Mouse (Mus musculus) hindbrain, postnatal 0 days (tissue): Measurements from ENCODE around the gene Olfr433. TPM values are rescaled to one million over a fixed set of nuclear protein-coding genes. Genes with fewer than 3 reads are reported as not detected.
"Not testable (repeated sequence)": the region's sequence is repeated elsewhere in the genome, so short reads cannot be mapped to it uniquely, and the experiment has no call there.

Source experiments
- ATAC-seq: fragments of 200-750 bp; cut with Nextera tagmentation; 2 replicates; pipeline ENCODE4 v1.8.0; 2017; ENCODE audit warnings: mild to moderate bottlenecking, moderate TSS enrichment, moderate library complexity
- DNase-seq: peaks from one replicate; pipeline ENCODE4 v3.0.0-alpha.2; 2015; ENCODE audit warnings: low spot score
- H3K27ac ChIP-seq: fragments of 300-500 bp; sonication (generic); 2 replicates; pipeline ENCODE4 v1.5.1; 2014; ENCODE audit warnings: mild to moderate bottlenecking
- H3K27me3 ChIP-seq: fragments of 300-500 bp; sonication (generic); 2 replicates; pipeline ENCODE4 v1.6.1; 2014; ENCODE audit warnings: low read length, mixed read lengths; ENCODE audit not compliant: insufficient read depth
- H3K36me3 ChIP-seq: fragments of 300-500 bp; sonication (generic); 2 replicates; pipeline ENCODE4 v1.6.1; 2014; ENCODE audit warnings: low read length, mixed read lengths; ENCODE audit not compliant: insufficient read depth
- H3K4me1 ChIP-seq: fragments of 300-500 bp; sonication (generic); 2 replicates; pipeline ENCODE4 v1.6.1; 2014; ENCODE audit warnings: antibody characterized with exemption, low read length, mixed read lengths; ENCODE audit not compliant: insufficient read depth
- H3K4me2 ChIP-seq: fragments of 300-500 bp; sonication (generic); 2 replicates; pipeline ENCODE4 v1.6.1; 2014; ENCODE audit warnings: low read depth, mild to moderate bottlenecking, low read length, moderate library complexity, mixed read lengths
- H3K4me3 ChIP-seq: fragments of 300-500 bp; sonication (generic); 2 replicates; pipeline ENCODE4 v1.5.1; 2014; ENCODE audit warnings: low read length
- H3K9ac ChIP-seq: fragments of 300-500 bp; sonication (generic); replicated peaks from 2 replicates; pipeline ENCODE4 v1.6.1; 2014; ENCODE audit warnings: mild to moderate bottlenecking, low read length, moderate library complexity, mixed read lengths
- H3K9me3 ChIP-seq: fragments of 300-500 bp; sonication (generic); 2 replicates; pipeline ENCODE4 v1.6.1; 2016; ENCODE audit warnings: low read length, mixed read lengths
- CTCF ChIP-seq: IDR thresholded peaks from 2 replicates; pipeline ENCODE4 v1.5.1; 2016; ENCODE audit warnings: antibody characterized with exemption, control low read depth, low read depth
- WGBS: fragments of 180-500 bp; shearing (Covaris S2); extraction: QIAGEN DNeasy Blood & Tissue Kit; methylation state at CpG from one replicate; pipeline ENCODE4 v1.1.7; 2014; 5-methylcytosine and 5-hydroxymethylcytosine counted together
- polyA plus RNA-seq: library from polyadenylated mRNA; unstranded; fragments of >200 nt; fragmentation: Nextera tagmentation; extraction: Ambion mirVana; gene quantifications from 2 replicates; pipeline ENCODE4 v1.2.1, GENCODE M21; 2015
- total RNA-seq: library from RNA; depleted of rRNA; stranded (reverse); fragments of >200 nt; gene quantifications from 2 replicates; pipeline ENCODE4 v1.2.3, GENCODE M21; 2014

Gene Olfr433
- total and polyA plus RNA-seq, 2 experiments from 2014 or later = not detected

DNA sequence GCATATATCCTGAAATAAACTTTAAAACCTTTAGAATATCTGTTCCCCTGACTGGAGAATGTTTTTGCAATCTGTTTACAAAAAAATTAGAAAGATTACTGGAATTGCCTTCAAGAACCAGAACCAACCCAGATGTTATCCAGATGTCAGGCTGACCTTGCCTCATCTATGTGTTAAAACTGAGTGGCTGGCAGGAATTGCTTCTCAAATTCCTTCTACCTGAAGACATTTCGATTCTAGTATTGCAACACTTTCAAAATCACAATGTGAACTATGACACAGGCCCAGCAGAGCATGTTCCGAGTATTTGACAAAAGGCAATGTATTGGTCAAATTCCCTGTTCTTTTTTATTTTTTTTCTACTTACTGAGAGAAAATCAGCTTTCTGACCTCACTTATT, 3.9 kb downstream of the Olfr433 start:
- ATAC-seq (no peak), DNase-seq (no peak)
- Histone ChIP-seq H3K27me3 (no peaks in the 10 kb centered on the region), H3K9ac (no peak overlapping the region), H3K36me3 (no peaks in the 10 kb centered on the region), H3K4me3 (no peak overlapping the region), H3K27ac (no peak overlapping the region), H3K4me2 (no peak overlapping the region), H3K9me3 (no peaks in the 10 kb centered on the region), H3K4me1 (no peaks in the 10 kb centered on the region)
- 67% methylated on average over 2 of the region's 2 CpGs for WGBS
- TF ChIP-seq CTCF = no peak

DNA sequence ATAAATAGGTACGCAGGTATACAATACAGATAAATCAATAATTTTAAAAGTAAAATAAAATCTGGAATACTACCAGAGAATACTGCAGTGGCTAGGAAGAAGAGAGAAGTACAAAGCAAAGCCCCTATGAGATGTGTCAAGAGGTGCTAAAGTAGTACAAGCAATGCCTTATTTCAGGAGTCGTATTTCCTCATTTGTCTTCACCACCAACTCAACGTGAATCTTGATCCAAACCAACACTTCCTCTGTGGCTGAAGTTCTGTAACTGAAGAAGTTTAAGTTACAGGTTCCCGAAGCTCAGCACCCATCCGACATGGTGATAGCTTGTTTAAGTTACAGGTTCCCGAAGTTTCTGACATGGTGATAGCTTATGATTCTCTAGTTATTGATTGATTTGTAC, 7.7 kb downstream of the Olfr433 start:
- 82% methylated on average over 6 of the region's 6 CpGs for WGBS
- ATAC-seq, H3K9ac ChIP-seq, H3K4me2 ChIP-seq, DNase-seq, H3K4me1 ChIP-seq, H3K4me3 ChIP-seq, H3K27me3 ChIP-seq, H3K27ac ChIP-seq, H3K9me3 ChIP-seq, H3K36me3 ChIP-seq: not testable (repeated sequence)

DNA sequence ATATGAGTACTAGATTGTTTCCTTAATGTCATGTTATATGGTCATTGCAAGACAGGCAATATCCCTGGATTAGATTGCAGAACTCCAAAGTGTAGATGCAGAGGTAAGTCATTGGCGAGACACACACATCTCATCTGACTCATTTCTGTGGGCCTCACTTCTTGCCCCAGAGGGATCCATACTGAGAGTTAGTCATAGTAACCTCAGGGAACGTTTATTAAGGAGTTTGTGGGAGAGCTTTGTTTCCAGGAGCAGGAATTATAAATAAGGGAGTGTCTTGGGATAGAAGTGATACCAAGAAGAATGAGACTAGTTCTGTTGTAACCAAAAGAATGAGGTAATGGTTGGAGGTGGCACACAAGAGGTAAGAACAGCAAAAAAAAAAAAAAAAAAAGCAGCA, 8.4 kb downstream of the Olfr433 start, which contains the start of gene Olfr432:
TSS of gene Olfr432 (plus strand) at position 313 of the 400 bp plus-strand sequence.
- H3K9me3 ChIP-seq = no peaks in the 10 kb centered on the region
- no peak for TF ChIP-seq CTCF
- ATAC-seq = no peak
- H3K4me2 ChIP-seq = no peak within 1 kb of the TSS
- no peak within 1 kb of the TSS for H3K4me3 ChIP-seq
- no peak for DNase-seq
- no peaks in the 10 kb centered on the region for H3K27me3 ChIP-seq
- no peak within 1 kb of the TSS for H3K27ac ChIP-seq
- WGBS = 71% methylated on average over 2 of the region's 2 CpGs
- no peaks in the 10 kb centered on the region for H3K4me1 ChIP-seq
- no peaks in the 10 kb centered on the region for H3K36me3 ChIP-seq
- H3K9ac ChIP-seq = no peak within 1 kb of the TSS

DNA sequence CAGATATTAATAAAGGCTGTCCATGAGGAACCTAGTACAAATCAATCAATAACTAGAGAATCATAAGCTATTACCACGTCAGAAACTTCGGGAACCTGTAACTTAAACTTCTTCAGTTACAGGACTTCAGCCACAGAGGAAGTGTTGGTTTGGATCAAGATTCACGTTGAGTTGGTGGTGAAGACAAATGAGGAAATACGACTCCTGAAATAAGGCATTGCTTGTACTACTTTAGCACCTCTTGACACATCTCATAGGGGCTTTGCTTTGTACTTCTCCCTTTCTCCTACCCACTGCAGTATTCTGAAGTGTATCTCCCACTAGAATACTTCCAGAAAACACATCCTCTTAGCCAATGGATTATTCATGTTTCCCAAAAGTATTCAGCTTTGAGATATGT, 8.9 kb downstream of the Olfr433 start:
- H3K27me3 ChIP-seq, H3K4me2 ChIP-seq, H3K4me1 ChIP-seq, H3K9ac ChIP-seq, H3K9me3 ChIP-seq, ATAC-seq, H3K36me3 ChIP-seq, H3K27ac ChIP-seq, H3K4me3 ChIP-seq, DNase-seq: not testable (repeated sequence)
- WGBS = 86% methylated on average over 4 of the region's 4 CpGs

- 89% methylated on average over 4 of the region's 4 CpGs for WGBS
- ATAC-seq (no peak), DNase-seq (no peak)
- no peak for TF ChIP-seq CTCF
- no peak overlapping the region for H3K4me3 ChIP-seq
- H3K27me3 ChIP-seq = no peaks in the 10 kb centered on the region
- no peaks in the 10 kb centered on the region for H3K4me1 ChIP-seq
- no peaks in the 10 kb centered on the region for H3K36me3 ChIP-seq
- H3K4me2 ChIP-seq = no peak overlapping the region
- no peak overlapping the region for H3K27ac ChIP-seq
- H3K9ac ChIP-seq = no peak overlapping the region
- H3K9me3 ChIP-seq = no peaks in the 10 kb centered on the region
Measured at GRCm38 (mm10) chr1:174050532-174050931, 10.0 kb downstream of the Olfr433 start.

- WGBS = 90% methylated on average over 4 of the region's 4 CpGs
- ATAC-seq (no peak), DNase-seq (no peak)
- no peak overlapping the region for H3K4me3 ChIP-seq
- no peak for TF ChIP-seq CTCF
- H3K4me1 ChIP-seq = no peaks in the 10 kb centered on the region
- no peaks in the 10 kb centered on the region for H3K36me3 ChIP-seq
- H3K9me3 ChIP-seq = no peaks in the 10 kb centered on the region
- no peak overlapping the region for H3K27ac ChIP-seq
- no peaks in the 10 kb centered on the region for H3K27me3 ChIP-seq
- no peak overlapping the region for H3K4me2 ChIP-seq
- H3K9ac ChIP-seq = no peak overlapping the region
Measured at GRCm38 (mm10) chr1:174051515-174051914, 11.0 kb downstream of the Olfr433 start.

DNA sequence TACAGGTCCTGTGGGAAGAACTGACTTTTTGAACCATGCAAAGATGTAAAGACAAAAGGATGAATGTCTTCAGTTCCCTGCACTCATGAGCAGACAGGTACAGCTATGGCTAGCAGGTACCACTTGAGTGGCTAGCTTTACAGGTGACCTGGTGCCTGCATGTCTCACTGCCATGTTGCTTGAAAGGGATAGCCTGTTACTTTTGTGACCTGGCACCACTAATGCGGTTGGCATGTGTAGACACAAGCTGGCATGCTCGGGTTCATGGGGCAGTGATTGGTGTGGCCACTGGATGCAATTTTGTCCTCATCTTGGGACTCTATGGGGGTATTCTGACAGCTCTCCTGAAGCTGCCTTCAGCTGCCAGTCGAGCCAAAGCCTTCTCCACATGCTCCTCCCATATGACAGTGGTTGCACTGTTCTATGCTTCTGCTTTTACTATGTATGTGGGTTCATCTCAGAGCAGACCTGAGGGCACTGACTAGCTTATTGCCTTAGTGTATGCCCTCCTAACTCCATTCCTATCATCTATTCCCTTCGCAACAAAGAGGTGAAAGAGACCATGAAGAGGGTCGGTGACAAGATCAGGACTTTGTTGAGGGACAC, 11.5 kb downstream of the Olfr433 start:
- H3K4me1 ChIP-seq = no peaks in the 10 kb centered on the region
- no peak for DNase-seq
- WGBS = 83% methylated on average over 5 of the region's 5 CpGs

More for the DNA sequence above, 11.5 kb downstream of the Olfr433 start:
- no peak overlapping the region for H3K4me2 ChIP-seq
- H3K27ac ChIP-seq = no peak overlapping the region
- ATAC-seq = no peak
- no peak overlapping the region for H3K9ac ChIP-seq
- no peak overlapping the region for H3K4me3 ChIP-seq
- no peaks in the 10 kb centered on the region for H3K36me3 ChIP-seq
- no peak for TF ChIP-seq CTCF
- no peaks in the 10 kb centered on the region for H3K9me3 ChIP-seq
- no peaks in the 10 kb centered on the region for H3K27me3 ChIP-seq
